Mouse (Mus musculus): Measurements from ENCODE around the gene Mrgprd.

DNA sequence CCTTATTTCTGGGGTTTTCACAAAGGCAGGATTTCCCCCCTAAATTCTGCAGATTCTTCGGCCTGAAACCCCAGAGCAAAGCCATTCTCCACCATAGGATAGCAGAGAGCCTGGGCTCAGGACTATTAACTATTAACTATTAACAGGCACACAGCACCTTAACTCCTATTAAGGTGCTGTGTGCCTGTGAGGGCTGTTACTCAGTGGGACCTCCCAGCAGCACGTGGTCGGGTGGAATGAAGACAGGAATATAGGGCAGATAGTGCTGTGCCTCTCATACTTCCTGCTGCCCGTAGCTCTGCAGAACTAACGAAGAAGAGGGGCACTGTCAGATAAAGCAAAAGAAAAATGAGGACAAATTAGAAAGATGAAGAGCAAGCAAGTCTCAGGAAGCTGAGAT, 4.1 kb upstream of the Mrgprd start:
- TF ChIP-seq POLR2A (IDR thresholded peaks at IDR 0.05; ENCODE audit: insufficient read length, low read depth) (no peak), E2F4 (IDR thresholded peaks at IDR 0.05; ENCODE audit: insufficient read depth) (no peak), USF1 (IDR thresholded peaks at IDR 0.05; ENCODE audit: low read depth) (no peak), MAX (IDR thresholded peaks at IDR 0.05; ENCODE audit: low read depth) (no peak), TCF12 (IDR thresholded peaks at IDR 0.05; ENCODE audit: insufficient read depth, poor library complexity, severe bottlenecking) (no peak), REST (IDR thresholded peaks at IDR 0.05; ENCODE audit: insufficient read depth, insufficient read length) (no peak), POLR2AphosphoS2 (IDR thresholded peaks at IDR 0.05; ENCODE audit: insufficient read length, low read depth) (no peak)

Data from myocyte (in vitro differentiated cells).